Mouse (Mus musculus): ENCODE measurements around the gene Slc44a2. TPM values are rescaled to one million over a fixed set of nuclear protein-coding genes. Genes with fewer than 3 reads are reported as not detected.
A peak's percentile ranks its signal among the peaks of the same experiment; 100 is the strongest.

Slc44a2 gene
- polyA plus RNA-seq, 1 experiment: 173 TPM

GRCm38 (mm10) chr9:21351702-21352377 is 31.3 kb downstream of the Slc44a2 start:
- no peaks in the 10 kb centered on the region for H3K27me3 ChIP-seq (ENCODE audit: control insufficient read depth, insufficient read depth, insufficient read length)
- no peaks in the 10 kb centered on the region for H3K79me2 ChIP-seq (ENCODE audit: control insufficient read depth, insufficient read depth)
- no peak overlapping the region for H3K4me2 ChIP-seq (ENCODE audit: low read depth)
- H3K4me3 ChIP-seq: no peak overlapping the region
- no peak overlapping the region for H3ac ChIP-seq (ENCODE audit: control insufficient read depth, insufficient read length)
- TF ChIP-seq USF1 (IDR thresholded peaks at IDR 0.05; ENCODE audit: low read depth) (no peak), MAX (IDR thresholded peaks at IDR 0.05; ENCODE audit: low read depth) (no peak), POLR2A (IDR thresholded peaks at IDR 0.05; ENCODE audit: insufficient read length, low read depth) (no peak), TCF3 (IDR thresholded peaks at IDR 0.05; ENCODE audit: insufficient read length, low read depth) (no peak), TCF12 (IDR thresholded peaks at IDR 0.05; ENCODE audit: insufficient read depth, poor library complexity, severe bottlenecking) (no peak), CEBPB (IDR thresholded peaks at IDR 0.05; ENCODE audit: insufficient read depth, poor library complexity, severe bottlenecking) (no peak), MYOD1 (IDR thresholded peaks at IDR 0.05; ENCODE audit: control insufficient read depth in 1 of 3, insufficient read length in 2 of 3, low read depth in 2 of 3) (no peak), E2F4 (IDR thresholded peaks at IDR 0.05; ENCODE audit: insufficient read depth) (no peak), REST (IDR thresholded peaks at IDR 0.05; ENCODE audit: insufficient read depth, insufficient read length) (no peak), POLR2AphosphoS2 (IDR thresholded peaks at IDR 0.05; ENCODE audit: insufficient read length, low read depth) (no peak), MYOG (IDR thresholded peaks at IDR 0.05; ENCODE audit: control insufficient read depth in 1 of 3, insufficient read depth in 1 of 3, insufficient read length in 2 of 3, low read depth in 2 of 3) (no peak), SRF (IDR thresholded peaks at IDR 0.05; ENCODE audit: control insufficient read depth, insufficient read length, low read depth) (no peak)
- H3K36me3 ChIP-seq (ENCODE audit: control insufficient read depth, insufficient read depth): peaks cover 33% of the 10 kb centered on the region

GRCm38 (mm10) chr9:21352463-21353372 is 32.2 kb downstream of the Slc44a2 start:
- Histone ChIP-seq H3K4me2 (ENCODE audit: low read depth) (no peak overlapping the region), H3ac (ENCODE audit: control insufficient read depth, insufficient read length) (no peak overlapping the region), H3K4me3 (no peak overlapping the region), H3K79me2 (ENCODE audit: control insufficient read depth, insufficient read depth) (no peaks in the 10 kb centered on the region), H3K36me3 (ENCODE audit: control insufficient read depth, insufficient read depth) (peaks cover 29% of the 10 kb centered on the region), H3K27me3 (ENCODE audit: control insufficient read depth, insufficient read depth, insufficient read length) (no peaks in the 10 kb centered on the region)
- TF ChIP-seq TCF3 (IDR thresholded peaks at IDR 0.05; ENCODE audit: insufficient read length, low read depth): no peak
- peak; percentile 30 for TF ChIP-seq POLR2AphosphoS2 (IDR thresholded peaks at IDR 0.05; ENCODE audit: insufficient read length, low read depth)

GRCm38 (mm10) chr9:21353373-21353686 is 32.8 kb downstream of the Slc44a2 start:
- no peak for TF ChIP-seq E2F4 (IDR thresholded peaks at IDR 0.05; ENCODE audit: insufficient read depth)
- TF ChIP-seq POLR2A (IDR thresholded peaks at IDR 0.05; ENCODE audit: insufficient read length, low read depth): no peak
- TF ChIP-seq CEBPB (IDR thresholded peaks at IDR 0.05; ENCODE audit: insufficient read depth, poor library complexity, severe bottlenecking): no peak
- TF ChIP-seq MYOD1 (IDR thresholded peaks at IDR 0.05; ENCODE audit: control insufficient read depth in 1 of 3, insufficient read length in 2 of 3, low read depth in 2 of 3): no peak
- no peak for TF ChIP-seq REST (IDR thresholded peaks at IDR 0.05; ENCODE audit: insufficient read depth, insufficient read length)
- no peak for TF ChIP-seq USF1 (IDR thresholded peaks at IDR 0.05; ENCODE audit: low read depth)
- TF ChIP-seq TCF12 (IDR thresholded peaks at IDR 0.05; ENCODE audit: insufficient read depth, poor library complexity, severe bottlenecking): no peak
- no peak for TF ChIP-seq MYOG (IDR thresholded peaks at IDR 0.05; ENCODE audit: control insufficient read depth in 1 of 3, insufficient read depth in 1 of 3, insufficient read length in 2 of 3, low read depth in 2 of 3)
- TF ChIP-seq SRF (IDR thresholded peaks at IDR 0.05; ENCODE audit: control insufficient read depth, insufficient read length, low read depth): no peak
- TF ChIP-seq MAX (IDR thresholded peaks at IDR 0.05; ENCODE audit: low read depth): no peak
- no peak for TF ChIP-seq POLR2AphosphoS2 (IDR thresholded peaks at IDR 0.05; ENCODE audit: insufficient read length, low read depth)
- no peak for TF ChIP-seq TCF3 (IDR thresholded peaks at IDR 0.05; ENCODE audit: insufficient read length, low read depth)
- Histone ChIP-seq H3K36me3 (ENCODE audit: control insufficient read depth, insufficient read depth) (peaks cover 23% of the 10 kb centered on the region), H3K79me2 (ENCODE audit: control insufficient read depth, insufficient read depth) (no peaks in the 10 kb centered on the region), H3K27me3 (ENCODE audit: control insufficient read depth, insufficient read depth, insufficient read length) (no peaks in the 10 kb centered on the region), H3K4me2 (ENCODE audit: low read depth) (no peak overlapping the region), H3ac (ENCODE audit: control insufficient read depth, insufficient read length) (no peak overlapping the region), H3K4me3 (no peak overlapping the region)

- H3K4me2 ChIP-seq (ENCODE audit: low read depth): no peak overlapping the region
- no peak overlapping the region for H3K4me3 ChIP-seq
- H3K36me3 ChIP-seq (ENCODE audit: control insufficient read depth, insufficient read depth): peaks cover 18% of the 10 kb centered on the region
- H3ac ChIP-seq (ENCODE audit: control insufficient read depth, insufficient read length): no peak overlapping the region
- H3K79me2 ChIP-seq (ENCODE audit: control insufficient read depth, insufficient read depth): no peaks in the 10 kb centered on the region
- H3K27me3 ChIP-seq (ENCODE audit: control insufficient read depth, insufficient read depth, insufficient read length): no peaks in the 10 kb centered on the region
- TF ChIP-seq POLR2AphosphoS2 (IDR thresholded peaks at IDR 0.05; ENCODE audit: insufficient read length, low read depth) (peak; percentile 26), MAX (IDR thresholded peaks at IDR 0.05; ENCODE audit: low read depth) (no peak)
Measured at GRCm38 (mm10) chr9:21354796-21355195, 34.3 kb downstream of the Slc44a2 start.

All from myocyte (in vitro differentiated cells).